Mouse (Mus musculus) neural tube, embryonic 10.5 days (tissue): ENCODE measurements around the gene Ier5.

ENCODE experiments used
- DNase-seq: peaks from one replicate; pipeline ENCODE4 v3.0.0-alpha.2; 2017; ENCODE audit warnings: low spot score; ENCODE audit errors: extremely low spot score

Ier5 gene

GRCm38 (mm10) chr1:155099280-155099848 is at the start of gene Ier5:
Gene Ier5, minus strand, starts transcription at chr1:155099636.
- DNase-seq: peak; percentile 97

- no peak for DNase-seq
Observed at GRCm38 (mm10) chr1:155147228-155147627, 47.8 kb upstream of the Ier5 start.

- no peak for DNase-seq
Observed at GRCm38 (mm10) chr1:155146572-155146980, 47.1 kb upstream of the Ier5 start, which contains the start of gene Mr1. Gene Mr1, minus strand, starts transcription at chr1:155146814.

GRCm38 (mm10) chr1:155145620-155146019 is 46.2 kb upstream of the Ier5 start:
- DNase-seq: no peak

GRCm38 (mm10) chr1:155140076-155140475 is 40.6 kb upstream of the Ier5 start:
- peak; percentile 35 for DNase-seq

DNA sequence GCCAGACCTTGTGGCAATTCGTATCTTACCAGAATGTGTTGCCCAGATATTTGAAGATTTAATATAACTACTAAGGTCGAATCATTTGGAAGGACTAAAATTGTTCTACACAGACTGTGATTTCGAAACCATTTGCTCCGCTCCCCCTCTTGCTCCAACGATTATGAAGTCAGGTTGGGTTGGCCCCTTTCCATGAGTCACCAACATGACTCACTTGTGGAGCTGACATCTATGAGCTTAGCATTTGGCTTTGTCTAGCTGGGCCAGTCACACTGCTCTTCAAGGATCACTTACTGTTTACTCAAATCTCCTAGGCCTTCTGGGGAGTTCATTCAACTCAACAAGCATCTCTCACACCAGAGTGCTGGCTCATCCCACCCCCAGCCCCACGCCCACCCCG is 39.4 kb upstream of the Ier5 start:
- DNase-seq: no peak

DNA sequence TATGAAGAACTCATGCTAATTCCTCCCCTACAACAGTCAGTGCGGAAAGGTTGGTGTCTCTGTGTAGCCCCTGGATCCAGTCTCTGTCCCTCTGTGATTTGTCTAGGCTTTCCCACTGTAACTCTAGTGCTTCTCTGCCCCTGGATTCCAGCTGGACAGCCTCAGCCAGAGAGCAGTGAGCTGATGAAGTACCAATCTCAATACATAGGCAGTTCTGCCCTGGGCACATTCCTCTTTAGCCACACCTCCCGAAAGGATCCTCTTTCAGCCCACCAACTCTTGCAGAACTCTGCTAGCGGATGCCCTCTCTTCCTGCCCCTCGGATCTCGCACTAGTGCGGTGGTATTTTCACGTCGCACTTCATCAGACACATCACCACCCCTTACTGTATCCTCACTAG is 35.4 kb upstream of the Ier5 start:
- DNase-seq: no peak

- no peak for DNase-seq
Observed at GRCm38 (mm10) chr1:155127429-155127934, 28.0 kb upstream of the Ier5 start.

DNA sequence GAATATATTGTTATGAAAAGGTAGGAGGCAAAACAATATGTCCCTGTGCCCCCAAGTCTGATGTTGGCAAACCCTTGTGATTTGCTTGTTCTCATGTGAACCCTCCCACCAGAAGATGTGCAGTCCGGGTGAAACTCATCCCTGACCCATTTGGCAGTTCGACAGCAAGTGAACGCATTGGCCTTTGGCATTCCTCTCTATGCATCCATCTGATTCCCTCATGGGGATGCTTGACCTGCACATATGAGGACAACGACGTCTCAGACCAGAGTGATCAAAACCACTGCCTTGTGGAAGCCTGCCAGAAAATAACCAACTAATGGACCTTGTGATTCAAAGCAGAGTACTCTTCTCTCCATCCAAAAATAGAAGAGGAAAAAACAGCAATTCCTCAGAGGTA is 27.3 kb upstream of the Ier5 start:
- DNase-seq: no peak

GRCm38 (mm10) chr1:155124397-155124796 is 25.0 kb upstream of the Ier5 start:
- DNase-seq: no peak

DNA sequence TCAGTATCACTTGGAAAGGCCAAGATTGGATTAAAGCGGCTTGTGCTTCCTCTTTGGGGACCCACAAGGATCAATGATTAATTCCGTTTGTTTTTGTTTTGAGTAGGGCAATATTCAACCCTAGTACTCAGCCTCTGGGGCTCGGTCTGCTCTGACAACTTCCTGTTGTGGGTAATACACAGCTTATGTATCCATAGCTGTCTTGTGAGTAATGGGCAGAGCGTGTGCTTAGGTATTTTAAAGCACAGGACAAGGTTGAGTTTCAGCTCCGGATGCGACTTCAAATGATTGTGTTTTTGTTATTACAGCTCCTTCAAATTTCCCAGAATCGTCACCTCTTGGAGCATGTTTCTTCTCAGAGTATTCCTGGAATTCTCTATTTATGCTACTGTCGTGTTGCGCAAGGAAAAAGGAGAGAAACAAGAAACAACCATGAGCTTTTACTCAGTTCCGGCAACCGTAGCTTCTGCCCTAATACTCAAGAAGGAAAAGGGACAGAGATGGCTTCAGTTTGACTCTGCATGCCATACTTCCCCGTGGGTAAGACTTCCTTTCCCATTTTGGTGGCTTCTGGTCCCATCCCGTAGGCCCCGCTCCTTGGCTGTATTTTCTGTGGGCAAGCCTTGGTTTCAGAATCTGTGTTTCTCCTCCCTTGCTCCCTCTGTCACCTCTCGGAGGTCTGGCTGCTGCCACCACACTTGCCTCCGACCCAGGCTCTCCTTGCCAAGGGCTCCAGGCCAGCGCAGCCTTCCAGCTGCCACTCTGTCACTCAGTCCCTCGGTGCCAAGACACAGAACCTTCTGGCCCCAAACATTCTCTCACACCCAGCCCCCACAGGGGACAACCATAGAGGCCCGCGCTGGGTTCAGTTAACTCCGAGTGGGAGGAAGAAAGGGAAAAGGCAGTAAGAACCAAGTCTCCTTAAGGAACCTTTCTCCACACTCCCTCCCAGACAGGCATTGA is 22.8 kb upstream of the Ier5 start:
- DNase-seq: no peak

DNA sequence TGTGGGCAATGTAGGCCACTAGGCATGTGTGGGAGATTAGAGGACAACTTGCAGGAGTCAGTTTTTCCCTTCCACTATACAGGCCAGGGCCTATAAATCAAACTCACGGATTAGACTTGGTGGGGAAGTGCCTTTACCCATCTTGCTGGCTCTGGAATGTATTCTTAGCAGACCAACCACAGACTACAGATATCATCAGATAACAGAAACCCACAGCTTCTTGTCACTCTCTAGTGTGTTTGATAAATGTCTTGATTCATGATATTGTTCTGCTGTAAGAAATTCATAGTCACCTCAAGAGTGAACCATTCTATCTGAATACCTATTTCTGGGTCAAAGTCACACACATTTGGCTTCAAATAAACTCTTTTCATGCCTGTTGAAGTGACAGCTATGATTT is 20.3 kb upstream of the Ier5 start:
- no peak for DNase-seq

GRCm38 (mm10) chr1:155113946-155114345 is 14.5 kb upstream of the Ier5 start:
- no peak for DNase-seq

- no peak for DNase-seq
Observed at GRCm38 (mm10) chr1:155112875-155113274, 13.4 kb upstream of the Ier5 start.

- no peak for DNase-seq
Observed at GRCm38 (mm10) chr1:155112118-155112517, 12.7 kb upstream of the Ier5 start.

GRCm38 (mm10) chr1:155111491-155111890 is 12.1 kb upstream of the Ier5 start:
- no peak for DNase-seq

DNA sequence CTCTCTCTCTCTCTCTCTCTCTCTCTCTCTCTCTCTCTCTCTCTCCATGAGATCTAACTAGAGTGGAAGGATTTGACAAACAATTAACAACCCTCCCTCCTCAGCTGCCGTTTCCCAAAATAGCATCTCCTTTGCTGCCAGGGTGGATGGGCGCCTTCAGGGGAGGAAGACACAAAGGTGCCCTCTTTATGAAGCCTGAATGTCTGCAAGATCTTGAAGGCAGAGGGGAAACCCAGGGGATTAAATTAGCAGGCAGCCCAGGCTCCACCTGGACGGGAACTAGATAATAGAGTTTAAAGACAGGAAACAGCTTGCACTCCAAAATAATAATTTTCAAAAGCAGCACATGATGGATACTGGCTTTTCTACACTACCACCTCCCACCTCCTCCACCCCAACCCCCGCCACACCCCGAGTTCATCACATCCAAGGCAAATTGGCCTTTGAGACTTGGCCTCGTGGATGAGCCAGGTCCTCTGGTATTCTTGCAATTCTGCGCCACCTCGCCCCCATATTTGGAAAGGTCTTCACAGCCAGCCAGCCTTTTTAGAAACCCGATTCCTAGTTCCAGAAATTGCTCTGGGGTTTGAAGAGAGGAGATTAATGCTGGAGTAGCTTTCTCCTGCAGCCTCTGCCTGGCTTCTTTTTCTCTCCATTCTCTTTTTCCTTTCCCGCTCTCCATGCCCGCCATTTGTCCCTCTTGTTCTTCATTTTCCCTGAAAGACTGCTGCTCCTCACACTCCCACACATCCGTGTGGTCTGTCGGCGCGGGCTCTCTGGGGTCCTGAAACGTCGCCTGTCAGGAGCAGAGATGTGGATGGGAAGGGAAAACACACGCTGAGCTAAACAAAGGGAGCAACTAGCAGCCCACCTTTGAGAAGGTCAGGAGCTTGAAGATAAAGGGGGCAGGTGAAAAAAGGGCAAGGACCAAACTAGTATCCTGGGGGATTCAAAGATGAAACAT is 10.2 kb upstream of the Ier5 start:
- no peak for DNase-seq

DNA sequence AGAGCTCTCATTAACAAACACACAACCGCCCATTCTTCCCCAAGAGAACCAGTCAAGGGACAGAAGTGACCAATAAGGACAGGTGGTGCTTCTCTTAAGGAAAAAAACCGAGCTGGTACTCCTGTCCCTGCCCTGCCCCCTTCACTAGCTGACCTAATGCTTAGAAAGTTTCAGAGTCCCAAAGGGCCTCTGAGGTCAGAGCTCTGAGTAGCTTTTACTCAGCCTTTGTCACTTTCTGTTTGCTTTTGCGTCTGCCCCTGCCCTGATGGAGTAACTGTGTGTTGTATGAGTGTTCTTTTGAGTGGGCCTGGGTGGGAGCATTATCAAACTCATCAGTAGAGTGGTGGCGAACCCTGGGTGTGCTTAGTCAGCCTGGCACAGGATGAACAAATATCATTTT is 9.0 kb upstream of the Ier5 start:
- DNase-seq: no peak

DNA sequence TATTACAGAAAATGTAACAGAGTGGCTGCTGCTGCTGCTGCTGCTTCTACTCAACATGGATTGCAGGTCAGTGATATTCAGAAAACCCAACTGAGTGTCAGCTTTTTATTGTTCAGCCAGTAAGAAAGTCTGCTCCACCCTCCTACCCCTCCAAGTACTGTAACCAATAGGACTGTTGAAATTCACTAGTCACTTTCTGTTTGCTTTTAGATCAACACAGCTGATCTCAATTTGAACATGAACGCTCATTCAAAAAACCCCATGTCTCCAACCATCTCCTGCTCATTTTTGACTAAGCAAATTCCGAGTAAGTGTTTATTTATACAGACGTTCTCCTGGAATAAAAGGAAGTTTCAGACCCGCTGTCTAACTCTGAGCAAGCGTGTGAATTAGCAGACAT is 8.4 kb upstream of the Ier5 start:
- no peak for DNase-seq

DNA sequence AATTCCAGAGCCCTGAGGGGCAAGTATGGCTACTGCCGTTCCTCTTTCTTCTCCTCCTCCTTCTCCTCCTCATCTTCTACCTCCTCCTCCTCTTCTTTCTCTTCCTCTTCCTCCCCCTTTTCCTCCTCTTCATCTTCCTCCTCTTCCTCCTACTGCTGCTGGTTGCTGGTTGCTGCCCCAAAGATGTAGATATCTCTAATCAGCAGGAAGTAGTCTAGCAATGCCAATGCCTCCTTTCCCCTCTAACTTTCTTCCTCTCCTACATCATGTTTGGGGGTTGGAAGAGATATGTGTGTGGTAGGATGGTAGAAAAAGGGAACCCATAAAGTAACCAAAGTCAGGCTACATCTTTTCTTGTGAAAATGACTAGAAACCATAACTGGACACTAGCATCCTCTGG is 6.9 kb upstream of the Ier5 start:
- DNase-seq: no peak

GRCm38 (mm10) chr1:155103991-155104390 is 4.6 kb upstream of the Ier5 start:
- DNase-seq: no peak
